Mouse (Mus musculus): ENCODE results near the gene Hecw2. TPM values are rescaled to one million over a fixed set of nuclear protein-coding genes. Genes with fewer than 3 reads are reported as not detected.

The Hecw2 gene
- polyA plus RNA-seq, 2 experiments: 0.17 to 0.26 TPM

DNA sequence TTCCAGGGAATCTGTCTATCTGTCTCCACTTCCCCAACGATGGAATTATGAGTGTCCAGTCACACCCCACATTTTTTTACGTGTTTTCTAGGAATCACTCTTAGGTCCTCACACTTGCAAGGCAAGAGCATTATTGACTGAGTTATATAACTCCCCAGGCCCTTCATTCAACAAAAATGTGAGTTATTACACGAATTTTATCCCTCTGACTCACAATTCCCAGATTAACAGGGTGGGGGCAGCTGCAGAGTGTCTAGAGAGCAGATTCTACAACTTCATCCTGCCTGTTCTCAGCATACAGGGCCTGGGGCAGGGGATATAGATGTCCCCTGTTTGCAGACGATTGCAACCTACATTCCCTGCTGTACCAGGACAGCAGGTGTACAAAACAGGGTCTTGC is 255.7 kb downstream of the Hecw2 start:
- Histone ChIP-seq H3K9ac (replicated peaks) (no peak overlapping the region), H3K27ac (no peak overlapping the region), H3K9me3 (ENCODE audit: control insufficient read depth, low read length) (no peaks in the 10 kb centered on the region), H3K4me2 (ENCODE audit: low read depth) (no peak overlapping the region), H3K27me3 (ENCODE audit: control insufficient read depth, insufficient read depth, low read length) (no peaks in the 10 kb centered on the region), H3K36me3 (replicated peaks; ENCODE audit: control insufficient read depth, insufficient read depth, low read depth) (no peaks in the 10 kb centered on the region), H3K4me1 (replicated peaks; ENCODE audit: control insufficient read depth in 2 of 2, insufficient read depth in 2 of 2, low read length in 1 of 2) (peaks cover 0 to 1% of the 10 kb centered on the region in 2 experiments; a peak in 1 of 4 replicates), H3K4me3 (ENCODE audit: insufficient read depth in 1 of 2, low read depth in 2 of 2, low read length in 2 of 2) (no peak overlapping the region)
- DNase-seq (ENCODE audit: low read depth in 3 of 3, low spot score in 3 of 3) (no peak), ATAC-seq (ENCODE audit: insufficient read depth) (no peak)
- 47% methylated on average over 4 of the region's 4 CpGs for WGBS (ENCODE audit: insufficient replicate concordance)
- TF ChIP-seq EP300 (IDR thresholded peaks at IDR 0.05; ENCODE audit: low read depth) (no peak), CTCF (IDR thresholded peaks at IDR 0.05; ENCODE audit: low read depth) (no peak)

DNA sequence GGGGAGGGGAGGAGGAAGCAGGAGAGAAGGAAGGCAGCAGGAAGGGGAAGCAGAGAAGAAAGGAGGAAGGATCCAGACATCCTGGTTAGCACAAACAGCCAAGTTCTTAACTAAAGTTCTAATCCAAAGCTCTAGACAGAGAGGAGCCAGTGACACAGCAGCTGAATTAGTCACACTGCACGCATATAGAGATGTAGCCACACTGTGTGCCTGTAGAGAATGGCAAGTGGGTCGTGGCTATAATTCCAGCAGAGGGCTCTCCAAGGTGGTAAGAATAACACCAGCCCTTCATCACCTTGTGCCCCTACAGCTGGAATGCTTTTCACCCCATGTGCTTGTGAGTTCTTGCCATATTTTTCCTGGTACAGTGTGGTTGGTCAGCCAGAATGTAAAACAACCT is 261.7 kb downstream of the Hecw2 start:
- no peaks in the 10 kb centered on the region for H3K27me3 ChIP-seq (ENCODE audit: control insufficient read depth, insufficient read depth, low read length)
- H3K27ac ChIP-seq: no peak overlapping the region
- H3K4me1 ChIP-seq (replicated peaks; ENCODE audit: control insufficient read depth in 2 of 2, insufficient read depth in 2 of 2, low read length in 1 of 2): no peaks in the 10 kb centered on the region
- H3K9me3 ChIP-seq (ENCODE audit: control insufficient read depth, low read length): no peaks in the 10 kb centered on the region
- no peak overlapping the region for H3K4me3 ChIP-seq (ENCODE audit: insufficient read depth in 1 of 2, low read depth in 2 of 2, low read length in 2 of 2)
- no peak overlapping the region for H3K9ac ChIP-seq (replicated peaks)
- H3K36me3 ChIP-seq (replicated peaks; ENCODE audit: control insufficient read depth, insufficient read depth, low read depth): no peaks in the 10 kb centered on the region
- DNase-seq (ENCODE audit: low read depth in 3 of 3, low spot score in 3 of 3) (no peak), ATAC-seq (ENCODE audit: insufficient read depth) (no peak)
- TF ChIP-seq EP300 (IDR thresholded peaks at IDR 0.05; ENCODE audit: low read depth) (no peak), CTCF (IDR thresholded peaks at IDR 0.05; ENCODE audit: low read depth) (no peak)
- no peak overlapping the region for H3K4me2 ChIP-seq (ENCODE audit: low read depth)
- WGBS (ENCODE audit: insufficient replicate concordance): 33% methylated on average over 2 of the region's 2 CpGs

GRCm38 (mm10) chr1:53931314-53931713 is 263.7 kb downstream of the Hecw2 start:
- Histone ChIP-seq H3K9me3 (ENCODE audit: control insufficient read depth, low read length) (no peaks in the 10 kb centered on the region), H3K27me3 (ENCODE audit: control insufficient read depth, insufficient read depth, low read length) (no peaks in the 10 kb centered on the region), H3K4me2 (ENCODE audit: low read depth) (no peak overlapping the region), H3K27ac (no peak overlapping the region), H3K9ac (replicated peaks) (no peak overlapping the region), H3K4me1 (replicated peaks; ENCODE audit: control insufficient read depth in 2 of 2, insufficient read depth in 2 of 2, low read length in 1 of 2) (no peaks in the 10 kb centered on the region), H3K4me3 (ENCODE audit: insufficient read depth in 1 of 2, low read depth in 2 of 2, low read length in 2 of 2) (no peak overlapping the region), H3K36me3 (replicated peaks; ENCODE audit: control insufficient read depth, insufficient read depth, low read depth) (no peaks in the 10 kb centered on the region)
- ATAC-seq (ENCODE audit: insufficient read depth): no peak
- no peak for DNase-seq (ENCODE audit: low read depth in 3 of 3, low spot score in 3 of 3)
- TF ChIP-seq CTCF (IDR thresholded peaks at IDR 0.05; ENCODE audit: low read depth) (no peak), EP300 (IDR thresholded peaks at IDR 0.05; ENCODE audit: low read depth) (no peak)
- 28% methylated on average over 3 of the region's 3 CpGs for WGBS (ENCODE audit: insufficient replicate concordance)

- whole genome bisulfite sequencing (ENCODE audit: insufficient replicate concordance): 14% methylated on average over 4 of the region's 4 CpGs
- Histone ChIP-seq H3K9me3 (ENCODE audit: control insufficient read depth, low read length) (no peaks in the 10 kb centered on the region), H3K27ac (no peak overlapping the region), H3K36me3 (replicated peaks; ENCODE audit: control insufficient read depth, insufficient read depth, low read depth) (no peaks in the 10 kb centered on the region), H3K4me3 (ENCODE audit: insufficient read depth in 1 of 2, low read depth in 2 of 2, low read length in 2 of 2) (no peak overlapping the region), H3K4me2 (ENCODE audit: low read depth) (no peak overlapping the region), H3K27me3 (ENCODE audit: control insufficient read depth, insufficient read depth, low read length) (no peaks in the 10 kb centered on the region), H3K9ac (replicated peaks) (no peak overlapping the region), H3K4me1 (replicated peaks; ENCODE audit: control insufficient read depth in 2 of 2, insufficient read depth in 2 of 2, low read length in 1 of 2) (no peaks in the 10 kb centered on the region)
- ATAC-seq (ENCODE audit: insufficient read depth): no peak
- DNase-seq (ENCODE audit: low read depth in 3 of 3, low spot score in 3 of 3): no peak
- TF ChIP-seq EP300 (IDR thresholded peaks at IDR 0.05; ENCODE audit: low read depth) (no peak), CTCF (IDR thresholded peaks at IDR 0.05; ENCODE audit: low read depth) (peak; percentile 44)
These were observed 267.4 kb downstream of the Hecw2 start for GRCm38 (mm10) chr1:53927605-53928004.

DNA sequence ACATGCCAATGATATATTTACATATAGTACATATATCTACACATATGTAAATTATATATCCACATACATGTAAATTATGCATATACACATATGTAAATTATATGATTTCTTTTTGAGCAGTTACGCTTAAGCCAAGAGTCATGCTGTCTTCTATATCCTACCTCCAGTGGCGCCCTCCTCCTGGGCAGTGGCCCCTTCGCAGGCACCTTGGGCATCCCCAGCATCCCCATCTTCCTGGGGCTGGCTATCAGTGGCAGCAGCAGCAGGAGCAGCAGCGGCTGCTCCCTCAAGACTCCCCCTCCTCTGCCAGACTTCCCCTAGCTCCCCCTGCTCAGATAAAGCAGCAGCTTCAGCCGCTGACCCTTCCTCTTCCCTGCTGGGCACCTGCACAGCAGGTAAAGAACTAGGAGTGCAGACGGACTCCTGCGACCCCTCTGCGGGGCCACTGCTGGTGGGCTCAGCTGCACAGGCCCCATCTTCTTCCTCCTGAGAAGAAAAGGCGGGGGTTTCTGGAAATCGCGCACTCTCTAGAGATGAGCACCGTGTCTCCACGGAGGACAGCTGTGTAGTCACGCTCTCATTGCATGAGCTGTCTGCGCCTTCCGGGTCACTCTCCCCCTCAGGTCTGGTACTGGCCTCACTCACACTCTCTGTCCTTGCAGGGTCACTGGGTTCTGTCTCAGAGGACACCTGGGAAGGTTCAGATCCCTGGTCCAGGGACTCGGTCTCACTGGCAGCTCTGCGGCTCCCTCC is 269.6 kb downstream of the Hecw2 start:
- Histone ChIP-seq H3K9ac (replicated peaks) (no peak overlapping the region), H3K9me3 (ENCODE audit: control insufficient read depth, low read length) (no peaks in the 10 kb centered on the region), H3K27ac (no peak overlapping the region), H3K4me3 (ENCODE audit: insufficient read depth in 1 of 2, low read depth in 2 of 2, low read length in 2 of 2) (no peak overlapping the region), H3K27me3 (ENCODE audit: control insufficient read depth, insufficient read depth, low read length) (no peaks in the 10 kb centered on the region), H3K4me1 (replicated peaks; ENCODE audit: control insufficient read depth in 2 of 2, insufficient read depth in 2 of 2, low read length in 1 of 2) (no peaks in the 10 kb centered on the region), H3K4me2 (ENCODE audit: low read depth) (no peak overlapping the region), H3K36me3 (replicated peaks; ENCODE audit: control insufficient read depth, insufficient read depth, low read depth) (no peaks in the 10 kb centered on the region)
- TF ChIP-seq CTCF (IDR thresholded peaks at IDR 0.05; ENCODE audit: low read depth): no peak
- DNase-seq (ENCODE audit: low read depth in 3 of 3, low spot score in 3 of 3): no peak
- WGBS (ENCODE audit: insufficient replicate concordance): 49% methylated on average over 18 of the region's 18 CpGs
- no peak for ATAC-seq (ENCODE audit: insufficient read depth)

Measured in liver, embryonic 14.5 days (tissue).